Mouse (Mus musculus) lung, adult 2 months (tissue): ENCODE results near the gene Plekhd1.

Experiments
- CTCF ChIP-seq: fragments of 200-500 bp; IDR thresholded peaks from 2 replicates; pipeline ENCODE4 v1.5.1; 2011; ENCODE audit warnings: mild to moderate bottlenecking, low read length, control low read depth; ENCODE audit not compliant: insufficient read depth
- POLR2A ChIP-seq: fragments of 200-500 bp; IDR thresholded peaks from 2 replicates; pipeline ENCODE4 v1.6.1; 2011; ENCODE audit warnings: low read depth, mild to moderate bottlenecking, control low read depth, low read length, borderline replicate concordance; ENCODE audit errors: extremely low read depth

GRCm38 (mm10) chr12:80684316-80684715 lies 8.1 kb upstream of the Plekhd1 start:
- TF ChIP-seq CTCF = no peak
- TF ChIP-seq POLR2A = no peak
